Comparison of ENCODE assay signal across 24 mouse cellular contexts in the genomic region with DNA sequence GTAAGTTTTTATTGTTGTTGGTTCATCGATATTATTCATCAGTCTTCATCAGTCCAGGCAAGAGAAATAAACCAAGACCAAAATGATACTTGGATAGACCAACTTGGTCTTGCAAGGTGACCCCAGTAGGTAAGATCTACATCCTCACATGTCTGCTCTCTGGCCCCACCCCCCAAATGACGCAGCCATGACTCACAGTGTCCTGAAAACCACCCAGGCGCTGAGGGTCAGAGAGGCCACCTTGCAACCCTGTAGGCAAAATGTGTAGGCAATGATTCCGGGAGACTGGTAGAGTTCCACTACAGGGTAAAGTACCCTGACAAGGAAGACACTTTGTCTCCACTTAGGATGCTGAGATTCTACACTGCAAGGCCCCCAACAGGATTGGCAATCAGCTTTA.
A peak's percentile ranks its signal among the peaks of the same experiment; 100 is the strongest.
DNase-seq lines count a peak whose midpoint lies in the region; ATAC-seq and TF ChIP-seq lines count a peak whose summit lies in the region.
"Had no signal": no experiment of that assay in that cellular context is flagged by ENCODE, and none has a peak within 500 bp of the region (broad histone marks: within the 10 kb centered on the region; RNA-seq: fewer than 3 reads in every experiment).

No protein-coding gene starts in this region.

- no peaks in the 10 kb centered on the region for H3K36me3 ChIP-seq in heart, embryonic 16.5 days (ENCODE audit: control insufficient read depth, insufficient read depth)
- H3K36me3 ChIP-seq in lung, postnatal 0 days (ENCODE audit: insufficient read depth, low read length) = no peaks in the 10 kb centered on the region
- no peaks in the 10 kb centered on the region for H3K36me3 ChIP-seq in forebrain, embryonic 11.5 days (ENCODE audit: control insufficient read depth, insufficient read depth, low read length)
- H3K36me3 ChIP-seq: heart, embryonic 15.5 days; hindbrain, embryonic 12.5 days; limb, embryonic 10.5 days; neural tube, embryonic 12.5 days had no signal

- no peaks in the 10 kb centered on the region for H3K9me3 ChIP-seq in heart, embryonic 16.5 days (replicated peaks; ENCODE audit: control insufficient read depth, low read length)
- H3K9me3 ChIP-seq in lung, postnatal 0 days (ENCODE audit: low read length) = no peaks in the 10 kb centered on the region
- H3K9me3 ChIP-seq in forebrain, embryonic 11.5 days (ENCODE audit: control insufficient read depth, low read length) = no peaks in the 10 kb centered on the region
- H3K9me3 ChIP-seq: heart, embryonic 15.5 days; hindbrain, embryonic 12.5 days; limb, embryonic 10.5 days; megakaryocyte, embryonic 14.5 days; neural tube, embryonic 12.5 days had no signal

- H3K4me2 ChIP-seq in heart, embryonic 16.5 days (ENCODE audit: low read depth, low read length) = no peak overlapping the region
- no peak overlapping the region for H3K4me2 ChIP-seq in lung, postnatal 0 days (replicated peaks; ENCODE audit: low read depth, low read length)
- H3K4me2 ChIP-seq in forebrain, embryonic 11.5 days (ENCODE audit: low read depth, low read length, severe bottlenecking) = no peak overlapping the region
- H3K4me2 ChIP-seq: heart, embryonic 15.5 days; hindbrain, embryonic 12.5 days; neural tube, embryonic 12.5 days had no signal

- H3K27ac ChIP-seq in heart, embryonic 16.5 days (ENCODE audit: low read length) = peak overlapping the region; percentile 59; the same call in 1 of the 2 replicates
- H3K27ac ChIP-seq in lung, postnatal 0 days (ENCODE audit: low read length) = peak overlapping the region; percentile 43
- H3K27ac ChIP-seq in cortical plate, adult 2 months (ENCODE audit: insufficient read depth, low read length) = peak overlapping the region; percentile 21; the same call in 1 of the 2 replicates
- H3K27ac ChIP-seq in forebrain, embryonic 11.5 days (ENCODE audit: low read depth, low read length) = no peak overlapping the region
- H3K27ac ChIP-seq: layer of hippocampus, adult 2 months; neural tube, embryonic 12.5 days had no signal

- peaks cover 6% of the 10 kb centered on the region; the same call in 1 of the 2 replicates for H3K4me1 ChIP-seq in heart, embryonic 16.5 days (ENCODE audit: control insufficient read depth, insufficient read depth, low read length)
- 0 out of 2 replicates have a peak, but pooled peaks cover 3% of the 10 kb centered on the region for H3K4me1 ChIP-seq in lung, postnatal 0 days (ENCODE audit: insufficient read depth, low read depth, low read length)
- H3K4me1 ChIP-seq in lung, adult 2 months (ENCODE audit: control insufficient read depth, insufficient read depth, low read length) = peaks cover 13% of the 10 kb centered on the region; the same call in 1 of the 2 replicates
- H3K4me1 ChIP-seq in cortical plate, adult 2 months (ENCODE audit: control insufficient read depth, insufficient read depth, low read length) = no peaks in the 10 kb centered on the region
- no peaks in the 10 kb centered on the region for H3K4me1 ChIP-seq in forebrain, embryonic 11.5 days (replicated peaks; ENCODE audit: control insufficient read depth, insufficient read depth, low read length)
- H3K4me1 ChIP-seq: hindbrain, embryonic 12.5 days had no signal

- TF ChIP-seq EP300 in lung, postnatal 0 days (IDR thresholded peaks at IDR 0.05) = no peak

- ATAC-seq in heart, embryonic 16.5 days (replicated peaks; ENCODE audit: extremely low read depth, insufficient read depth, low FRiP score) = no peak
- no peak for ATAC-seq in lung, postnatal 0 days
- no peak for ATAC-seq in forebrain, embryonic 11.5 days (replicated peaks; ENCODE audit: low FRiP score)
- ATAC-seq: CD4-positive, CD25-positive, alpha-beta regulatory T cell, adult 4 months; forebrain, embryonic 14.5 days; intestine, postnatal 0 days had no signal

- WGBS in heart, embryonic 16.5 days = 68% methylated on average over 4 of the region's 4 CpGs
- 69% methylated on average over 4 of the region's 4 CpGs for WGBS in lung, postnatal 0 days
- 52% methylated on average over 4 of the region's 4 CpGs for WGBS in lung, adult 2 months
- 81% methylated on average over 4 of the region's 4 CpGs for WGBS in forebrain, embryonic 11.5 days

- H3K27me3 ChIP-seq in heart, embryonic 16.5 days (ENCODE audit: control insufficient read depth, insufficient read depth, low read length) = no peaks in the 10 kb centered on the region
- no peaks in the 10 kb centered on the region for H3K27me3 ChIP-seq in lung, postnatal 0 days (replicated peaks; ENCODE audit: insufficient read depth, low read length)
- H3K27me3 ChIP-seq in forebrain, embryonic 11.5 days (ENCODE audit: control insufficient read depth, insufficient read depth, low read length) = no peaks in the 10 kb centered on the region
- H3K27me3 ChIP-seq: heart, embryonic 15.5 days; hindbrain, embryonic 12.5 days; megakaryocyte, embryonic 14.5 days; neural tube, embryonic 12.5 days had no signal

- no peak for TF ChIP-seq CTCF in lung, postnatal 0 days (IDR thresholded peaks at IDR 0.05)
- TF ChIP-seq CTCF in lung, adult 2 months (IDR thresholded peaks at IDR 0.05; ENCODE audit: insufficient read depth, low read length) = no peak
- no peak for TF ChIP-seq CTCF in cortical plate, adult 2 months (IDR thresholded peaks at IDR 0.05; ENCODE audit: extremely low read depth, insufficient read depth, low read length)

- no peak overlapping the region for H3K4me3 ChIP-seq in heart, embryonic 16.5 days (ENCODE audit: low read length)
- no peak overlapping the region for H3K4me3 ChIP-seq in lung, postnatal 0 days (ENCODE audit: low read depth, low read length)
- H3K4me3 ChIP-seq in lung, adult 2 months (replicated peaks; ENCODE audit: extremely low read depth, low read depth, low read length) = no peak overlapping the region
- H3K4me3 ChIP-seq in cortical plate, adult 2 months (ENCODE audit: insufficient read depth, low read length) = no peak overlapping the region
- H3K4me3 ChIP-seq in forebrain, embryonic 11.5 days (ENCODE audit: low read depth, low read length) = no peak overlapping the region
- H3K4me3 ChIP-seq: heart, embryonic 15.5 days; hindbrain, embryonic 12.5 days; layer of hippocampus, adult 2 months; limb, embryonic 10.5 days; neural tube, embryonic 12.5 days had no signal

- H3K9ac ChIP-seq in heart, embryonic 16.5 days (ENCODE audit: low read length) = no peak overlapping the region
- H3K9ac ChIP-seq in lung, postnatal 0 days (replicated peaks; ENCODE audit: low read depth) = no peak overlapping the region
- H3K9ac ChIP-seq in forebrain, embryonic 11.5 days (ENCODE audit: low read length) = no peak overlapping the region
- H3K9ac ChIP-seq: heart, embryonic 15.5 days; hindbrain, embryonic 12.5 days; neural tube, embryonic 12.5 days had no signal

- no peak for TF ChIP-seq POLR2A in lung, adult 2 months (IDR thresholded peaks at IDR 0.05; ENCODE audit: borderline replicate concordance, extremely low read depth, low read depth, low read length)
- TF ChIP-seq POLR2A in cortical plate, adult 2 months (IDR thresholded peaks at IDR 0.05; ENCODE audit: extremely low read depth, insufficient read depth, low read length) = no peak

- intact Hi-C loops in heart, postnatal 10 days (cut with DNase I) = no loop called here

- peak; percentile 57 for DNase-seq in adrenal gland, adult 2 months
- no peak for DNase-seq in adrenal gland, postnatal 25 days
- no peak for DNase-seq in heart, postnatal 10 days
- no peak for DNase-seq in lung, postnatal 0 days (ENCODE audit: low spot score)
- DNase-seq in lung, adult 2 months = no peak
- no peak for DNase-seq in forebrain, embryonic 11.5 days (ENCODE audit: low spot score)
- DNase-seq: cerebellum, adult 18-20 months; cerebellum, postnatal 14 days; gastrocnemius, postnatal 10 days; liver; midbrain, embryonic 14.5 days; right cerebral cortex, postnatal 4 days; thymus, postnatal 14 days had no signal
